Mouse (Mus musculus) adrenal gland, postnatal 14 days (tissue): ENCODE measurements around the gene Ran. TPM values are rescaled to one million over a fixed set of nuclear protein-coding genes. Genes with fewer than 3 reads are reported as not detected.
A peak's percentile ranks its signal among the peaks of the same experiment; 100 is the strongest.

Source experiments
- DNase-seq: peaks from one replicate; pipeline ENCODE4 v3.0.0; 2021; ENCODE audit warnings: mixed read lengths
- total RNA-seq: library from RNA; stranded (reverse); gene quantifications from 2 replicates; pipeline ENCODE4 v1.2.3, GENCODE M21; 2021

The Ran gene
- total RNA-seq, 1 experiment from 2014 or later: 219 TPM

DNA sequence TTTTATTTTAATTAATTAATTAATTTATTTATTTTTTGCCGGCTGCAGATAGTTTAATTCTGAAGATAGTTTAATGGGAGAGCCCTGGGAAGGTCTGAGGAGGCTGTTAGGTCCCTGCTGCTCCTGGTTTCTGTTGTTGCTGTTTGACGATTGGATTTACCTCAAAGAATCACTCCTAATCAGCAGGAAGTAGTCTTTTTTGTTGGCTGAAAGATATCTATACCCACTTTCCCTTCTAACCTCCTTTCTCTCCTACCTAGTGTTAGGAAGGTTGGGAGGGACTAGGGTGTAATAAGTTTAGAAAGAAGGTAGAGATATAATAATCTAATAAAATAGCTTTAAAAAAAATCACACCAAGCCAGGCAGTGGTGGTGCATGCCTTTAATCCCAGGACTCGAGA is 4.8 kb upstream of the Ran start:
- DNase-seq: no peak

DNA sequence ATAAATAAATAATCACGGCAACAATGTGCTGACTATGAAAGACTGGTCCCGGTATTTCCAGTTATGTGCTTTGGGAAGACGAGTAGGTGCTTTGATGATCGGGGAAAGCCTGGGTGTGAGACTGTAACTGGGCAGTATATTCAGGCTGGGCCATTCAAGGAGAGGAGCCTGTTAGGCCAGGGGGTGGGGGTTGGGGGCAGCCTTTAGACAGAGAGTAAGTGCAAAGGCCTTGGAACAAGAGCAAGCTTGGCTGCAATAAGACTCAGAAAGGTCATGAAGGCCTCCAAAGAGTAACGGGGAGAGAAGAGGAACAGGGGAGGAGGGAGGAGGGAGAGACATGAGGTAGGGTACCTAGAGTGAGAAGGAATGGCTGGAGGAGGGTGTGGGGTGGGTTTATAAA is 4.3 kb upstream of the Ran start:
- peak; percentile 58 for DNase-seq

DNA sequence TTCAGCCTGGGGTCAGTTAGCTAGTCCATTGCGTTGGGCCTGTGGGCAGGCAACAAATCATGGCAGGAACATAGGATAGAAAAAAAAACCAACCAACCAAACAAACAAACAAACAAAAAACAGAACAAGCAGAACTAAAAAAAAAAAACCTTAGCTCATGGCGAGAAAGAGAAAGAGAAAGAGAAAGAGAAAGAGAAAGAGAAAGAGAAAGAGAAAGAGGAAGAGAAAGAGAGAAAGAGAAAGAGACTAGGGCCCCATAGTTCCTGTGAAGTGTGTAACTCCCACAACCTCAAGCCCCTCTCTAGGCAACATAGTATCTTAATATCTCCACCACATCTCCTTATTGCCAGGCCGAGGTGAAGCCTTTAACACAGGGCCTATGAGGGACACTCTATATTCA is 3.5 kb upstream of the Ran start:
- no peak for DNase-seq

DNA sequence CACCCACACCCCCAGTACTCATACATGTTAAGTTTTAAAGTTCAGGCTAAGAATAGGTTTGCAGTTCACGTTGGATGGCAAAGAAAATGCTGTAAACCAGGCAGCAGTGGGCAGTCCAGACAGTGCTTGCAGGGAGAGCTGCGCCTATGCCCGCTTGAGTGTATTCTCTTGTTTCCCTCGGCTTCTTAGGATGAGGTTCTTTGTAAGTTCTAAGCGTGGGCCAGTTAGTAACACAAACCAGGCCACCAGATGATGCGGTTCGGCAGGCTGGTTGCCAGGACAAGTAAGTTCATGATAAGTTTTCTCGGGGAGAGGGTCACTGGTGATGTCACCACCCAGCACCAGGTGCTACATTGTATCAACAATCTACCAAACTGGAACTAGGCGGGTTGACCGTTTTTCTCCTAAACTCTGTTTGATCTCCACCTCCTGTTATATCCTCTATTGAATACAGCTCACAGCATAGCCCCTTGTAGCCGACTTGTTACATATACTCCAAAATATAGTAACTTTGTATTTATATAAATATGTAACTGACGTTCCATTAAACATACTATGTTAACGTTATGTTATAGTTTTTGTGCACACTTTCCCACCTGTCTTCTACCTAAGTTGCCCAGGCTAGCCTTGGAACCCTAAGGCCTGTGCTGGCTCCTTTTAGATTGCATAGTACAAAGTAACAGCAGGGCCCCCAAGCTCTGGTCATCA is 933 bp upstream of the Ran start:
- no peak for DNase-seq

DNA sequence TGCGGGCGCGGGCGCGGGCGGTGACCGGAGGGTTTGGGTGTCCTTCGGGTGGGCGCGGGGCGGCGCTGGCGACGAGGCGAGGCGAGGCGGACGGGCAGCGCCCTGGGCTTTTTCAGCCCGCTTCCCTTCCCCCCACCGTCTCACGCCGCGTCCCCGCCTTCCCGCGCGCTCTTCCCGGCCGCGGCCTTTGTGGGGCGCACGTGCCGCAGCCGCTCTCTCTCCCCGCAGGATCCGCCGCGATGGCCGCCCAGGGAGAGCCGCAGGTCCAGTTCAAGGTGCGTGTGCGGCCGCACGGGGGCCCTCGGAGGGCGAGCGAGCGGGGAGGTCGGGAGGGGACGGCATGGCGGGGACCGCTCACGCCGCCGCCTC is 415 bp downstream of the Ran start:
- peak; percentile 83 for DNase-seq

DNA sequence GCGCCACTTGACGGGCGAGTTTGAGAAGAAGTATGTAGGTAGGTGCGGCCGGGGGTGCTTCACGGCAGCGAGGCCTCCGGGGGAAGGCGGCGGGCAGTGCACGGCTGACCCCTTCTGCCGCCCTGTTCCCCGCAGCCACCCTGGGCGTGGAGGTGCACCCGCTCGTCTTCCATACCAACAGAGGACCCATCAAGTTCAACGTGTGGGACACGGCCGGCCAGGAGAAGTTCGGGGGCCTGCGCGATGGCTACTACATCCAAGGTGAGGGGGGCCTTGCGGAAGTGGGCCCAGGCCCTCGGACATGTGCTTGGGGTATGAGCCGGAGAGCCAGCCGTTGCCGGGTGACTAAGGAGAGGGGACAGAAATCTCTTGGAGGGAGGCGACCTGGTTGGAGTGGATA is 862 bp downstream of the Ran start:
- peak; percentile 53 for DNase-seq

DNA sequence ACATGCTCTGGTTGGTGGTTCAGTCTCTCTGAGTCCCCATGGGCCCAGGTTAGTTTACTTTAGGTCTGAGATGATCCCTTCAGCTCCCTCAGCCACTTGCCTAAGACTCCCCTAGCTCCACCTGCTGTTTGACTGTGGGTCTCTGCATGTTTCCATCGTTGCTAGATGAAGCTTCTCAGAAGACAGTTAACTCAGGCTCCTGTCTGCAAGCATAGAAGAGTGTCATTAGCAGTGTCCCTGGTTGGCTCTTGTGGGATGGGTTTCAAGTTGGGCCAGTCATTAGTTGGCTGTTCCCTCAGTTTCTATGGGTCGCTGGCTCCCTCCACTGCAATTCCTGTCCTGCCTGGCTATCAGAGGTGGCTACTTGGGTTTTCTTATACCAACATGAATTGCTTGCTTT is 5.2 kb downstream of the Ran start:
- no peak for DNase-seq

DNA sequence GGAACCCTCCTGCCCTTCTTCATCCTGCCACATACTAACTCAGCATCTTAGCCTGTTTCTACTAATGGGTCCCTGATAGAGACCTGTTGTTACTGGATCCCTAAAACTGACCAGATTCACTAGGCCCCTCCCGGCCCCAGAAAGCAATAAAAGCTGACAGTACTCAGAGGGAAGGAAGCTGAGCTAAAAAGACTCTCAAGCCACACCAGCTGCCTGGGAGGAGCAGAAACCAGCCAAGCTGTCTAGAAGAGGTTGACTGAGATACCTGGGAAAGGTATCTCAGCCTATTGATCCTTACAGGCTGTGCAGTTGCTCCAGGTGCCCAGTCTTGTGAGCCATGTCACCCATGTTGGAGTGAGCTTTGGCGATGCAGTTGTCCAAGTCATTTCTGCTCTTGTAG is 5.9 kb downstream of the Ran start:
- no peak for DNase-seq

DNA sequence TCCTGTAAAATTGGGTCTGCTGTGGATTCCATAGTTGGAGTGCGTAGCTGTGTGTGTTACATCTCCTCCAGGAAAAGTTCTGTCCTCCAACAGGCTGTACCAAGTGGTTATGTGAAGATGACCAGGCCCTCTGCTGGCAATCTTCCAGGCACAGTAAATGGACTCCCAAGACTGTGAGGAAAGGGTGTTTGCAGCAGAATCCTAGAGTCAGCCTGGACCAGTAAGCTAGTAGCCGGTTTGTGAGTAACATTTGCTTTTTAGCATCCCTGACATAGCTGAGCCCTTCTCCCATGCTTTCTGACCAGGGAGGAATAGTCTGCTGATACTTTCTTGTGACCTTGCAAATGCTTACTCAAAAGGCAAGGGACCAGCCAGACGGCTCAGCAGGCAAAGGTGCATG is 6.3 kb downstream of the Ran start:
- no peak for DNase-seq

DNA sequence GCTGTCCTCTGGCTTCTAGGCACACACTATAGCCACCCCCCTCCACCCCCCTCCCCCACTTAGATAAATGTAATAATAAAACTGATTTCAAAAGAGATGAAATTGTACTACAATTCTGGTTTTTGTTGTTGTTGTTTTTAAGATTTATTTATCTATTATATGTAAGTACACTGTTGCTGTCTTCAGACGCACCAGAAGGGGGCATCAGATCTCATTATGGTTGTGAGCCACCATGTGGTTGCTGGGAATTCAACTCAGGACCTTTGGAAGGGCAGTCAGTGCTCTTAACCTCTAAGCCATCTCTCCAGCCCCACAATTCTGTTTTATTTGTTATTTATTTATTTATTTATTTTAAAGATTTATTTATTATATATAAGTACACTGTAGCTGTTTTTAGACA is 6.8 kb downstream of the Ran start:
- no peak for DNase-seq

DNA sequence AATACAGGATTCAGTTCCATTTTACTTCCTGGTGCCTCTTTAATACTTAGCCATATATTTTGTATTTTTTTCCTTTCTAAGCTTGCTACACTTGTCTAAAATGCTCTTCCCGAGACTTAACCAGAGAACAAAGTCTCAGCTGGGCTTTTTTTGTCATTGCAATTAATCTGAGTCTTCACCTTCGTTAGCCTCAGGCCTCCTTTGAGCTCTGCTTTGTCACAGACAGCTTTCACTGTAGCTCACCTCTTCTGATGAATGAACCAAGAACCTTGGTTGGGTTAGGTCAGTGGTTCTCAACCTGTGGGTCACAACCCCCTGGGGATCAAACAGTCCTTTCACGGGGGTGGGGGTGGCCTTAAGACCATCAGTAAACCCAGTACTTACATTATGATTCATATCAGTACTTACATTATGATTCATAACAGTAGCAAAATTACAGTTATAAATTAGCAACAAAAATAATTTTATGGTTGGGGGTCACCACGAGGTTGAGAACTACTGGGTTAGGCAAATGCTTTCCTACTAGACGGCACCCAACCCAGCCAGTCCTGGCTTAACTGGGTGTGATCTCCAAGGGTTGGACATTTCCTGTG is 9.4 kb downstream of the Ran start:
- DNase-seq: no peak

DNA sequence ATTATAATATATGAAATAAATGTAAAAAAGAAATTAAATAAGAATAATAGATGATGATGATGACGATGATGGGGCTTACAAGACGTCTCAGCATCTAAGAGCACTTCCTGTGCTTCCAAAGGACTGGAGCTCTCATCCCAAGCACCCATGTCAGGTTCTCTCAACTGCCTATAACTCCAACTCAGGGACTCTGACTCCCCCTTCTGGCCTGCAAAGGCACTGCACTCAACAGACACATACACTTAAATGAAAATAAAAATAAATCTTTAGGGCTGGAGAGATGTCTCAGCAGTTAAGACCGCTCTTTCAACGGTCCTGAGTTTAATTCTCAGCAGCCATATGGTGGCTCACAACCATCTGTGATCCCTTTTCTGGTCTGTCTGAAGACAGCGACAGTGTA is 16.8 kb downstream of the Ran start:
- DNase-seq: no peak

DNA sequence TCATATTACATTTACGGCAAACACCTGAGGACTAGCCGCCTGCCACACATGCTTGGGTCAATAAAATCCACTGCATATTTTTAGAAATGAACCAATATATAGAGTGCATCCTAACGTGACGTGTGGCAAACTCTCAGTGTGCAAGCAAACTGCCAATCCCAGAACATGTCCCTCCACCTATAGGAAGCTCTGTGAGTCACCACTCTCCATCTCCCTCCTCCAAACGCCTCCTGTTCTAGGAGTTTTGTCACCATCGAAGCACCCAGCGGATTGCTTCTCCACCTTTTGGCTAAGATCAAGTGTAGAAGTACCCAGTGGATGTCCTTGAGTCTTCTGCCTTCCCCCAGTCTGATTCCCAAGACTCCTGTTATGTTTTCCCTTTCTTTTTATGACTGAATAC is 17.9 kb downstream of the Ran start:
- DNase-seq: no peak

DNA sequence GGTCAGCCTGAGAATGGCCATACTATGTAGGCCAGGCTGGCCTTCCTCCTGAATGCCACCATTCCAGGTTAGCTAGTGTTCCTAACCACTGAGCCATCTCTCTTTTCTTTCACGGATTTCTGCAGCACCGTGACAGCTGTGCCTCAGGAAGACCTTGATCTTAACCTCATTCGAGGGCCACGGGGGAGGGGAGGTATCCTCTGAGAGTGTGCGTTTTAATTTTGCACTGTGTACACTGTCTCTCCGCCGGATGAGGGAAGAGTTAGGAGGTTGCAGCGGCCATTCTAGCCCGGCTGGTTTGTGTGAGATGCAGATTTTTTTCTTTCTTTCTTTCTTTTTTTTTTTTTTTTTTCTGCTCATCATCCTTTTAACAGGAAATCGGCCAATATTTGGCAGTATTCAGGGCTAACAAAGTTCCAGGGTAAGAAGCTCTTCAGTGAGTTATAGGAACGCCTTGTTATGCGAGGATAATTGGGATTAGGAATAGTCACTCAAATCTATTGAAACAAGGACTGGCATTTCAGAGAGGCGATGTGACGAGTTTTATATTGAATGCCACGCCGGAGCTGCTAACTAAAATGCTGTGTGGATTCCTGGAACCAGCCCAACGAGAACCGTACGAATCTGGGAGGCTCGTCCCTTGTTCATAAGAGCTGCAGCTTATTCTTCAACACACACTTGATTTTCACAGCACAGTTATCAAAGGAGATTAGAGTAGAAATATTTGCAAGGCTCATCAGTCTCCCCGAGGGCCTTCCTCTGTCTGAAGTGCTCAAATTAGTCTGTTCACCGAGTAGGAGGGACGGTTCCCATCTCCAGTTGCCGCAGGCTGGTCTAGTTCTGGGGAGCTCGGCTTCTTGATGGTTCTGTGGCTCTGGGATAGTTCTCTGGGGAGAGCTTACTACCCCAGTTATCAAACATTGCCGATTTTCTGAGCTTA is 26.0 kb downstream of the Ran start:
- no peak for DNase-seq

DNA sequence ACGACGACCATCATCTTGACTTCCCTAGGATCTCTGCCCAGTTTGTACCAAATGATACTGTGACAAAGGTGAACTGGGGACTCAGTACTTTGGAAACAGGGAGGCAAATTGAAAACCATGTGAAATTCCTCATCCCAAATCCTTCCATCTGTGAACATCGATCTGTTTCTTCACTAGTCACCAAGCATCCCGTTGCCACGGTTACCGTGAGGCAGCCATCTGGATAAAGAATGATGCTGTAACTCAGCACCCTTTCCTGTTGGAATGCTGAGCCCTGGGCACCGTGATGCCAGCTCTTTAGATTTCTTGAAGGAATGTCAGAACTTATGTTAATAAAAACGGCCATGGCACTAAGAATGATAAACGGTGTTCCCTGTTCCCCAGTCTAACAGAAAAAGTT is 29.5 kb downstream of the Ran start:
- DNase-seq: no peak

DNA sequence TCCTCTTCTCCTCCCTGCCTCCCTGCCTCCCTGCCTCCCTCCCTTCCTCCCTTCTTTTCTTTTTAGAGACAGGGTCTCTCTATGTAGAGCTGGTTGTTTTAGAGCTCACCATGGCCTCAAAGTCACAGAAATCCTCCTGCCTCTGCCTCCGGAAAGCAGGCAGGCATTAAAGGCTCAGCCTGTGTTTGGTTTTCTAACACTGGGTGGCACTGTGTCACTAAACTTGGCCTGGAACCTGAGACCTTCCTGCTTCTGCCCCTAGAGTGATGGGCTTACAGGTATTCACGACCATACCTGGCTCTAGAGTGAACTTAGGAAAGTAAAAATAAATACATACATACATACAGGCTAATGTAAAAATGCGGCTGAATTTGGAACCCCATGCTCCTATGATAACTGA is 32.0 kb downstream of the Ran start:
- DNase-seq: no peak

DNA sequence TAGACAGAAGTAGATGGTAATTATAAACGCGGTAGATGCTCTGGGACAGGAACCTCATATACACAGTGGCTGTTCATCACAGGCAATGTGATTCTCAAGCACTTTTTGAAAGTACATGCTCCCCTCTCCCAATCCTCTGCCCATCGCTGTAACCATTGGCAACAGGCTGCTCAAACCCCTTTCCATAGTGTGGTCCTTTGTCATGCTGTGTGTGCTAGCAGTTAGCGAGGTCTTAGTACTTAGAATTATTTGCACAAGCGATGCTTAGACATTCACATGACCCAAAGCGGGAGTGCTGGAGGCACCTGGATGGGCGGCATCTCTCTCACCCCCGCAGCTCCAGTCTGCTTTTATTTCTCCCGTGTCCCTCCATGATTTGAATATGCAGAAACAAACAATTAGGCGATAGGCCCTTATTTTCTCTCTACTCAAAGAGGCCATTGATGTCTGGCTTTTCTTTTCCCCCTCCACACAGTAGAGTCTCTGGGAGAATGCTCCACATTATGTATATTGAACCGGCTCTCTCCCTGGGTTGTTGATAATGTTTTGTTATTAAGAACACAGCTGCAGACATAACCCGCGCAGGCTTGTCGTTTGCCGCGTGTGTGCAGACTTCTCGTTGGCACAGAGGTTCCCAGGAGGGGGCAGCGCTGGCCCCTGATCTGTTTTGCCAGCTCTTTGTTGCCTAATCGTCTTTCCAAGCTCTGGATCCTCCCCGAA is 32.9 kb downstream of the Ran start:
- DNase-seq: no peak

DNA sequence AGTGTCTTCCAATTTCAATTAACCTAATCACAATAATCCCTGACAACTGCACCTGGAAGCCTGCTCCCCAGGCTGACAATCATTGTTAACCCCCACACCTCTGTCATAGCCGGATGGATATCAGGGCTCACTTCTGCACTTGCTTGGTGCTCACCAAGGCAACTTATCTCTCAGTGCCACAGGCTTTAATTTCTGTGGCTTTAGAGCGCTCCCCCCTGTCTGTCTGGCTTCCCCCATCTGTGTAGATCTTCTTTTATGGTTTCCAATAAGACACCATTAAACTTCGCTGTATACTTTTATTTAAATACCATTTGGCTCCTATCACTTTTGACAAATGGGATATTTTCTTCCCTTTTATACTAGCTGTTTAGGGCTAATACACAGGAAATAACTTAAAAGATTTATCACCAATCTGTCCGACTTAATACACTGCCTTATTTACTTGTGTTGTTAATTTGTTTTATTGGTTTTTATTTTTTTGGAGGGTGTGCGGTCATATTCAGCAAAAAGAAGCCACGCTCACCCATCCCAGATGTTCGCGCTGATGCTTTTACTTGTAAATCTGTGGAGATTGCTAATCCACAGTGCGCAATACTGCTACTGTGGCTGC is 34.9 kb downstream of the Ran start:
- no peak for DNase-seq

DNA sequence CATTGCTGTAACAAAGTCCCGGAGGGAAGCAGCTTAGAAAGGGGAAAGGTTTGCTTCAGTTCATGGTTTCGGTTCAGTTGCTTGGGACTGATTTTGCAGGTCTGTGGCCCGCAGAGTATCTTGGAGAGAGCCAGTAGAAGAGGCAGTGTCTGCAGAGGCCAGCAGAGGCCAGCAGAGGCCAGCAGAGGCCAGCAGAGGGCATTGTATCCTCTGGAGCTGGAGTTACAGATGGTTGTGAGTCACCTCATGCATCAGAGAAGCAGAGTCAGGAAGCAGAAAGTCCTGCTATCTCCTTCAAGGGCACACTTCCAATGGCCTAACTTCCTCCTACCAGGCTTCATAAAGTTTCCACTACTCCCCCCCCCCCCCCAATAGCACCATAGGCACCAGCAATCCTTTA is 39.2 kb downstream of the Ran start:
- no peak for DNase-seq

DNA sequence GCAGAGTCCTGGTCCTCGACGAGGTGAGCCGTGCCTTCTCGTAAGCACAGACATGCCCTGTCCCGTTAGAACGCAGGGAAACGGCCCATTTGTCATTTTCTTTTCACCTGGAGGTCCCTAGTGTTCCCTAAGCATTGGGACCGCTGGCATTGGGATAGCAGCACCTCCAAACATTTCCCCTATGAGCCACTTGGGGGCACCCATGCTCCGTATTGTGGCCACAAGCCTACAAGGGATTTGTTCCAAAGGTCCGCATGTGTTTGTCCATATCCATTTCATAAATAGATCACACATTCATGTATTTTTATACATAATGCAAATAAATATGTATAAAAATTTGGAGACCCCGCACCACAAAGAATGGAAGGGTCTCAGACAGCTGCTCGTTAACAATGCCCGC is 41.7 kb downstream of the Ran start:
- DNase-seq: peak; percentile 75

DNA sequence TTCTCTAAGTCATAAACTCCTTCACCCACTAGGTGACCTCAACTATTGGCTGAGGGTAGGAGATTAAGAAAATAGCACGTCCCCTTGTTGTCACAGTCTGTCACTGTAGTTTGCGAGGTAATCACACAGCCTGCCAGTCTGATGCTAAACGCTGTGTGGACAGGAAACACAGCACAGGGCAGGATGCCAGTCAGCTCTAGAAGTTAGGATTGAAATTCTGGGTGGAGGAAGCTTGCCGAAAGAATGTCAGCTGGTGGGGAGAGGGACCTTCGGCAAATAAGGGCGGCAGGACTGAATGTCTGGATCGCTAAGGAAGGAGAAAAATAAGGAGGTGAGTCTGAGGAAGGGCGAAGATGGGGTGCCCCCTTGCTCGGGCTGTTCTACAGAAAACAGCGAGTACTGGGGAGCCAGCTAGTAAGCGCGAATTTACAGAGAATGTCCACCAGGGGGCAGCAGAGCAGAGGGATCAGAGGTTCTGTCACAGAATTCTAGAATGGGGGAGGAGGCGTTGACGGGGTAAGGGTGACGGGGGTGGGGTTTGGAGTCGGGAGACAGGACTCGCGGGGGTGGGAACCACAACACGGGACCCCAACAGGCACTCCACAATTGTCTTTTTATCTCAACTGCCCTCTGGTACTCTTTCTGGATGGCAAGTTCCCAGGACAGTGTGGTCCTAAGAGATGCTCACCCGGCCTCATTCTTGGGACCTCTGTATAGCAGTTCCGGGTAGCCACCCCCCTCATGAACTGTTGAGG is 43.3 kb downstream of the Ran start:
- DNase-seq: peak; percentile 89

DNA sequence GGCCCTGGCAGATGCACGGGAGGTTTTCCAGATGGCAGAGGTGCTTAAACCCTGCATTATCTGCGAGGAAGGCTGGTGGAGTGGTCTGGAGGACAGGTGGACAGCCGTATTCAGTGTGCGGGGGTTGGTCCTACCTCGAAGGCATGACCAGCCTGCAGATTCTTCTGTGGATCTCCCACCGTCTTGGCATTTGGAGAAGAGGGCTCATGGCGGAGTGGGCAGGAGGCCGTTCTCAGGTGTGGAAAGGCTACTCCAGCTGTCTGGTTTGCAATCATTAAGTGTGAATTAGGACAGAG is 43.9 kb downstream of the Ran start:
- no peak for DNase-seq
